Mouse (Mus musculus) embryonic facial prominence, embryonic 13.5 days (tissue): ENCODE measurements around the gene Casq1. TPM values are rescaled to one million over a fixed set of nuclear protein-coding genes. Genes with fewer than 3 reads are reported as not detected.
A peak's percentile ranks its signal among the peaks of the same experiment; 100 is the strongest.
"Not testable (repeated sequence)": the region's sequence is repeated elsewhere in the genome, so short reads cannot be mapped to it uniquely, and the experiment has no call there.

Experiments
- ATAC-seq: fragments of 200-750 bp; cut with Nextera tagmentation; 2 replicates; pipeline ENCODE4 v1.8.0; 2017; ENCODE audit warnings: low read depth; ENCODE audit not compliant: insufficient number of reproducible peaks, insufficient read depth, low FRiP score, low TSS enrichment
- H3K27ac ChIP-seq: fragments of 300-500 bp; sonication (generic); 2 replicates; pipeline ENCODE4 v1.5.1; 2015; ENCODE audit warnings: moderate library complexity, mild to moderate bottlenecking, inconsistent platforms
- H3K27me3 ChIP-seq: fragments of 300-500 bp; sonication (generic); 2 replicates; pipeline ENCODE4 v1.6.1; 2015; ENCODE audit warnings: mild to moderate bottlenecking, inconsistent platforms
- H3K36me3 ChIP-seq: fragments of 300-500 bp; sonication (generic); 2 replicates; pipeline ENCODE4 v1.6.1; 2015; ENCODE audit warnings: mild to moderate bottlenecking, inconsistent platforms
- H3K4me1 ChIP-seq: fragments of 300-500 bp; sonication (generic); 2 replicates; pipeline ENCODE4 v1.6.1; 2015; ENCODE audit warnings: inconsistent platforms
- H3K4me2 ChIP-seq: fragments of 300-500 bp; sonication (generic); 2 replicates; pipeline ENCODE4 v1.6.1; 2015; ENCODE audit warnings: moderate library complexity, mild to moderate bottlenecking, inconsistent platforms
- H3K4me3 ChIP-seq: fragments of 300-500 bp; sonication (generic); 2 replicates; pipeline ENCODE4 v1.5.1; 2015; ENCODE audit warnings: mild to moderate bottlenecking, inconsistent platforms
- H3K9ac ChIP-seq: fragments of 300-500 bp; sonication (generic); 2 replicates; pipeline ENCODE4 v1.6.1; 2015; ENCODE audit warnings: mild to moderate bottlenecking, inconsistent platforms
- H3K9me3 ChIP-seq: fragments of 300-500 bp; sonication (generic); 2 replicates; pipeline ENCODE4 v1.6.1; 2016; ENCODE audit warnings: inconsistent platforms
- WGBS: fragments of 180-500 bp; shearing (Covaris S2); methylation state at CpG from one replicate; pipeline ENCODE4 v1.1.7; 2015; ENCODE audit warnings: mixed read lengths; 5-methylcytosine and 5-hydroxymethylcytosine counted together
- polyA plus RNA-seq: library from polyadenylated mRNA; unstranded; fragments of >200 nt; fragmentation: Nextera tagmentation; extraction: Ambion mirVana; gene quantifications from 2 replicates; pipeline ENCODE4 v1.2.1, GENCODE M21; 2015

Gene Casq1
- 2.1 and 4.3 TPM in 2 replicates for polyA plus RNA-seq

- no peak for ATAC-seq
- H3K4me3 ChIP-seq: no peak within 1 kb of the TSS
- no peak within 1 kb of the TSS for H3K4me2 ChIP-seq
- WGBS: 76% methylated on average over 19 of the region's 19 CpGs
- no peak within 1 kb of the TSS for H3K9ac ChIP-seq
- no peaks in the 10 kb centered on the region for H3K27me3 ChIP-seq
- H3K9me3 ChIP-seq: no peaks in the 10 kb centered on the region
- no peaks in the 10 kb centered on the region for H3K36me3 ChIP-seq
- peaks cover 45% of the 10 kb centered on the region for H3K4me1 ChIP-seq
- peak within 1 kb of the TSS; percentile 95 for H3K27ac ChIP-seq
These were observed at the start of gene Casq1 for GRCm38 (mm10) chr1:172219451-172220406. TSS of gene Casq1 (minus strand) at chr1:172219868.

- Histone ChIP-seq H3K27me3 (no peaks in the 10 kb centered on the region), H3K36me3 (no peaks in the 10 kb centered on the region), H3K4me1 (no peaks in the 10 kb centered on the region), H3K9me3 (0 out of 2 replicates have a peak, but pooled peaks cover 3% of the 10 kb centered on the region), H3K4me2 (no peak within 1 kb of the TSS), H3K4me3 (no peak within 1 kb of the TSS), H3K9ac (no peak within 1 kb of the TSS), H3K27ac (no peak within 1 kb of the TSS)
- no peak for ATAC-seq
- 51% methylated on average over 8 of the region's 8 CpGs for WGBS
These were observed 41.9 kb upstream of the Casq1 start, which contains the start of gene Igsf8 for GRCm38 (mm10) chr1:172261477-172262078. TSS of gene Igsf8 (plus strand) at chr1:172261641.

DNA sequence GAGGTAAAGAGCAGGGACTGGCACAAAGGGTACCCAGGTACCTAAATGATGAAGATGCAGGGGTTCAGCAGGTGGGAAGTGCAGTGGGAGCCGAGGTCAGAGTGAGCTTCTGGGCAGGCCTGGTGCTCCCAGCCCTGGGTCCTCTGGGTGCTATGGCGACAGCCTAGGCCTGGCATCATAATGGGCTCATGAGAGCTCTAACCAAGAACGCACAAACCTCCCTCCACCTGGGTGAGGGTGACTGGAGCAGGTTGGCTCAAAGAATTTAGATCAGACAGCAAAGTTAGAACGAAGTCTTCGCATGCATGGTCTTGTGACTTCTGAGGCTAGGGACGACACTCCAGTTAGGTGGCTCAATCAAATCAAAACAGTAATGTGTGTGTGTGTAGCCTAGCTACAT, 38.6 kb upstream of the Casq1 start, which contains the start of gene Atp1a4:
Gene Atp1a4, minus strand, starts transcription at position 101 of the 400 bp plus-strand sequence.
- no peak within 1 kb of the TSS for H3K4me3 ChIP-seq
- no peaks in the 10 kb centered on the region for H3K27me3 ChIP-seq
- H3K9ac ChIP-seq: no peak within 1 kb of the TSS
- WGBS: 84% methylated on average over 6 of the region's 6 CpGs
- H3K4me2 ChIP-seq: no peak within 1 kb of the TSS
- ATAC-seq: no peak
- no peaks in the 10 kb centered on the region for H3K9me3 ChIP-seq
- H3K36me3 ChIP-seq: no peaks in the 10 kb centered on the region
- no peaks in the 10 kb centered on the region for H3K4me1 ChIP-seq
- H3K27ac ChIP-seq: no peak within 1 kb of the TSS

DNA sequence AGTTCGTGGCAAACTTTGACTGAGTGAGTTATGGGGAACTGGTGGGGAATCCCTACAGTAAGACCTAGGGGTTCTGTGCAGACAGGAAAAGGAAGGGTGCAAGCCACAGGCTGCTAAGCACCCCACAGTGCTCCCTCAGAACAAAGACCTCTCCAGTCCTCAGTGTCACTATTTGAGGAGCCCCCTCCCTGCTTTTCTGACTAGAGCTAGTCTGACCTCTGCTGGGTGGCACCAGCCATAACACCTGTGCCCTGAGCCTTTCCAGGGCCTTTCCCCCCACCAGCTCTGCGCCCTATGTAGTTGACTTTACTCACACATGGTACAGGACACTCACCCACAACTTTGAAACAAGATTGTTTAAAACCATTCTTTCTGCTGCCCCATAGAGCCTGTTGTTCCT, 28.0 kb upstream of the Casq1 start:
- Histone ChIP-seq H3K36me3 (no peaks in the 10 kb centered on the region), H3K9ac (no peak overlapping the region)
- 44% methylated on average over 2 of the region's 2 CpGs for WGBS

GRCm38 (mm10) chr1:172247216-172247615, 27.5 kb upstream of the Casq1 start:
- Histone ChIP-seq H3K4me3 (no peak overlapping the region), H3K27ac (no peak overlapping the region), H3K4me2 (no peak overlapping the region), H3K27me3 (peaks cover 24% of the 10 kb centered on the region), H3K36me3 (no peaks in the 10 kb centered on the region), H3K9ac (no peak overlapping the region), H3K9me3 (no peaks in the 10 kb centered on the region), H3K4me1 (peaks cover 14% of the 10 kb centered on the region; the same call in 1 of the 2 replicates)
- WGBS: 76% methylated on average over 4 of the region's 4 CpGs
- no peak for ATAC-seq

More for the DNA sequence above, 28.0 kb upstream of the Casq1 start:
- no peak overlapping the region for H3K4me2 ChIP-seq
- H3K27me3 ChIP-seq: peaks cover 24% of the 10 kb centered on the region
- ATAC-seq: no peak
- H3K9me3 ChIP-seq: no peaks in the 10 kb centered on the region
- H3K4me1 ChIP-seq: peaks cover 14% of the 10 kb centered on the region; the same call in 1 of the 2 replicates
- H3K27ac ChIP-seq: no peak overlapping the region
- H3K4me3 ChIP-seq: no peak overlapping the region

DNA sequence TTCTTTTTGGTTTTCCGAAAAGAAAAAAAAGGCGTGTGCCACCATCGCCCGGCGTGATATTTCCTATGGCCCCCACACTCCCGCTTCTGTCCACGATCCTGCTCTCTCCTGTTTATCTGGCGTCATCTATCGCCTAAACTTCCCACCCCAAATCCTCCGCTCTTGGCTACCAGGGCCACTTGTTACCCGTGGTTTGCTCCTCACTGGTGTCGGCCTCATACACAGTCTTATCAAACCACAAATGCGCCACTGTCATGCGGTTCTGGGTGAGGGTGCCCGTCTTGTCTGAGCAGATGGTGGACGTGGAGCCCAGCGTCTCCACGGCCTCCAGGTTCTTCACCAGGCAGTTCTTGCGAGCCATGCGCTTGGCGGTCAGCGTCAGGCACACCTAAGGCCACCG, 25.0 kb upstream of the Casq1 start:
- peaks cover 14% of the 10 kb centered on the region; the same call in 1 of the 2 replicates for H3K4me1 ChIP-seq
- ATAC-seq, H3K36me3 ChIP-seq, H3K27ac ChIP-seq, H3K9me3 ChIP-seq, H3K9ac ChIP-seq: not testable (repeated sequence)
- H3K4me3 ChIP-seq: 0 out of 2 replicates have a peak overlapping the region, but pooled peaks have one; percentile 1
- H3K27me3 ChIP-seq: peaks cover 24% of the 10 kb centered on the region
- 45% methylated on average over 23 of the region's 23 CpGs for WGBS
- H3K4me2 ChIP-seq: peak overlapping the region; percentile 30

GRCm38 (mm10) chr1:172243547-172244205, 24.0 kb upstream of the Casq1 start:
- Histone ChIP-seq H3K9me3 (no peaks in the 10 kb centered on the region), H3K4me2 (peak overlapping the region; percentile 30; the same call in 1 of the 2 replicates), H3K4me3 (no peak overlapping the region), H3K27ac (no peak overlapping the region), H3K36me3 (no peaks in the 10 kb centered on the region), H3K9ac (no peak overlapping the region), H3K4me1 (peaks cover 14% of the 10 kb centered on the region; the same call in 1 of the 2 replicates), H3K27me3 (peaks cover 24% of the 10 kb centered on the region)
- WGBS: 29% methylated on average over 16 of the region's 16 CpGs
- ATAC-seq: no peak

DNA sequence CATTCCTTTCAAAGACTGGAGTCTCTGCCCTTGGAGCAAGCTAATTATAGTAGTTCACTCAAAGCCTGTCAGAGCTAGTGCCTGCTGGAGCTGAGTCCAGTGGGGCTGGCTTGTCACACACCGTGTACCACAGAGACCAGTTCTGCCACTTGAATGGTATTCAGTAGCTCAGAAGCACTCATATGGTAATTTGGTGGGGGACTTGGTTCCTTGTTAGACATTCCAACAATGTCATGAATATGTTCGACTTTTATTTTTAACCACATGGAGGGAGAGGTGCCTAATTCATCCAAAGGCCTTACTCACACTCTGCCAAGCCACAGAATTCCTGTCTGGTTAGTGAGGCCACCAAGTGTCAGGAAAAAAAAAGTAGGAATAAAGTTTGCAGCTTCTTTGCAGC, 22.7 kb upstream of the Casq1 start:
- Histone ChIP-seq H3K27me3 (peaks cover 24% of the 10 kb centered on the region), H3K36me3 (no peaks in the 10 kb centered on the region), H3K4me1 (peaks cover 14% of the 10 kb centered on the region; the same call in 1 of the 2 replicates), H3K4me3 (no peak overlapping the region), H3K27ac (no peak overlapping the region), H3K9ac (no peak overlapping the region), H3K4me2 (no peak overlapping the region), H3K9me3 (no peaks in the 10 kb centered on the region)
- peak; percentile 74; the same call in 1 of the 2 replicates for ATAC-seq
- 32% methylated on average over 2 of the region's 2 CpGs for WGBS

GRCm38 (mm10) chr1:172240945-172241708, 21.5 kb upstream of the Casq1 start:
- no peak overlapping the region for H3K4me3 ChIP-seq
- H3K27me3 ChIP-seq: peaks cover 24% of the 10 kb centered on the region
- H3K9me3 ChIP-seq: no peaks in the 10 kb centered on the region
- H3K36me3 ChIP-seq: no peaks in the 10 kb centered on the region
- H3K4me1 ChIP-seq: peaks cover 14% of the 10 kb centered on the region; the same call in 1 of the 2 replicates
- ATAC-seq: no peak
- no peak overlapping the region for H3K4me2 ChIP-seq
- H3K9ac ChIP-seq: no peak overlapping the region
- no peak overlapping the region for H3K27ac ChIP-seq
- 58% methylated on average over 6 of the region's 6 CpGs for WGBS

GRCm38 (mm10) chr1:172229215-172229614, 9.5 kb upstream of the Casq1 start:
- Histone ChIP-seq H3K4me1 (no peaks in the 10 kb centered on the region), H3K27ac (no peak overlapping the region), H3K36me3 (no peaks in the 10 kb centered on the region), H3K27me3 (no peaks in the 10 kb centered on the region), H3K4me3 (no peak overlapping the region), H3K9ac (no peak overlapping the region), H3K9me3 (no peaks in the 10 kb centered on the region), H3K4me2 (no peak overlapping the region)
- ATAC-seq: no peak
- 75% methylated on average over 1 of the region's 1 CpGs for WGBS
